Mouse (Mus musculus): ENCODE results near the gene Ankrd39.
"Not testable (repeated sequence)": the region's sequence is repeated elsewhere in the genome, so short reads cannot be mapped to it uniquely, and the experiment has no call there.

Ankrd39 gene

GRCm38 (mm10) chr1:36541844-36542243, 5.4 kb downstream of the Ankrd39 start:
- TF ChIP-seq CTCF (conservative IDR thresholded peaks at IDR 0.05; ENCODE audit: low read length) (no peak), POU5F1 (IDR thresholded peaks at IDR 0.05; ENCODE audit: borderline replicate concordance, low read length) (no peak), NANOG (IDR thresholded peaks at IDR 0.05; ENCODE audit: borderline replicate concordance, low read length) (no peak)
- H3K9me3 ChIP-seq (ENCODE audit: low read length) = no peaks in the 10 kb centered on the region
- no peaks in the 10 kb centered on the region for H3K27me3 ChIP-seq (ENCODE audit: insufficient read depth, low read length)
- H3K36me3 ChIP-seq (ENCODE audit: insufficient read depth, low read length) = peaks cover 49% of the 10 kb centered on the region
- peaks cover 40% of the 10 kb centered on the region for H3K4me1 ChIP-seq (replicated peaks; ENCODE audit: low read depth, low read length)
- H3K4me3 ChIP-seq (replicated peaks; ENCODE audit: low read length) = no peak overlapping the region

- Histone ChIP-seq H3K36me3 (ENCODE audit: insufficient read depth, low read length) (peaks cover 49% of the 10 kb centered on the region), H3K9me3 (ENCODE audit: low read length) (no peaks in the 10 kb centered on the region), H3K4me3 (replicated peaks; ENCODE audit: low read length) (no peak overlapping the region), H3K27me3 (ENCODE audit: insufficient read depth, low read length) (no peaks in the 10 kb centered on the region), H3K4me1 (replicated peaks; ENCODE audit: low read depth, low read length) (peaks cover 32% of the 10 kb centered on the region)
- TF ChIP-seq POU5F1 (IDR thresholded peaks at IDR 0.05; ENCODE audit: borderline replicate concordance, low read length) (no peak), CTCF (conservative IDR thresholded peaks at IDR 0.05; ENCODE audit: low read length) (no peak), NANOG (IDR thresholded peaks at IDR 0.05; ENCODE audit: borderline replicate concordance, low read length) (no peak)
These were observed 6.4 kb downstream of the Ankrd39 start for GRCm38 (mm10) chr1:36540807-36541206.

- peaks cover 26% of the 10 kb centered on the region for H3K4me1 ChIP-seq (replicated peaks; ENCODE audit: low read depth, low read length)
- no peak overlapping the region for H3K4me3 ChIP-seq (replicated peaks; ENCODE audit: low read length)
- no peak for TF ChIP-seq POU5F1 (IDR thresholded peaks at IDR 0.05; ENCODE audit: borderline replicate concordance, low read length)
- TF ChIP-seq NANOG (IDR thresholded peaks at IDR 0.05; ENCODE audit: borderline replicate concordance, low read length) = no peak
- TF ChIP-seq CTCF (conservative IDR thresholded peaks at IDR 0.05; ENCODE audit: low read length) = no peak
- H3K9me3 ChIP-seq (ENCODE audit: low read length) = no peaks in the 10 kb centered on the region
- H3K27me3 ChIP-seq (ENCODE audit: insufficient read depth, low read length) = no peaks in the 10 kb centered on the region
- H3K36me3 ChIP-seq (ENCODE audit: insufficient read depth, low read length) = peaks cover 49% of the 10 kb centered on the region
These were observed 7.1 kb downstream of the Ankrd39 start for GRCm38 (mm10) chr1:36540132-36540531.

GRCm38 (mm10) chr1:36539186-36539585, 8.1 kb downstream of the Ankrd39 start, which contains the start of gene Gm42417:
TSS of gene Gm42417 (minus strand) at chr1:36539429.
- TF ChIP-seq POU5F1 (IDR thresholded peaks at IDR 0.05; ENCODE audit: borderline replicate concordance, low read length) = no peak
- no peak for TF ChIP-seq NANOG (IDR thresholded peaks at IDR 0.05; ENCODE audit: borderline replicate concordance, low read length)
- TF ChIP-seq CTCF (conservative IDR thresholded peaks at IDR 0.05; ENCODE audit: low read length) = no peak
- peaks cover 48% of the 10 kb centered on the region for H3K36me3 ChIP-seq (ENCODE audit: insufficient read depth, low read length)
- no peaks in the 10 kb centered on the region for H3K9me3 ChIP-seq (ENCODE audit: low read length)
- H3K27me3 ChIP-seq (ENCODE audit: insufficient read depth, low read length) = no peaks in the 10 kb centered on the region
- no peak within 1 kb of the TSS for H3K4me3 ChIP-seq (replicated peaks; ENCODE audit: low read length)
- peaks cover 25% of the 10 kb centered on the region for H3K4me1 ChIP-seq (replicated peaks; ENCODE audit: low read depth, low read length)

- Histone ChIP-seq H3K27me3 (ENCODE audit: insufficient read depth, low read length) (no peaks in the 10 kb centered on the region), H3K4me3 (replicated peaks; ENCODE audit: low read length) (no peak overlapping the region), H3K9me3 (ENCODE audit: low read length) (no peaks in the 10 kb centered on the region), H3K4me1 (replicated peaks; ENCODE audit: low read depth, low read length) (peaks cover 25% of the 10 kb centered on the region), H3K36me3 (ENCODE audit: insufficient read depth, low read length) (peaks cover 44% of the 10 kb centered on the region)
- no peak for TF ChIP-seq CTCF (conservative IDR thresholded peaks at IDR 0.05; ENCODE audit: low read length)
- TF ChIP-seq NANOG (IDR thresholded peaks at IDR 0.05; ENCODE audit: borderline replicate concordance, low read length) = no peak
- no peak for TF ChIP-seq POU5F1 (IDR thresholded peaks at IDR 0.05; ENCODE audit: borderline replicate concordance, low read length)
These were observed 8.5 kb downstream of the Ankrd39 start for GRCm38 (mm10) chr1:36538727-36539126.

- H3K4me1 ChIP-seq (replicated peaks; ENCODE audit: low read depth, low read length) = peaks cover 30% of the 10 kb centered on the region
- not testable (repeated sequence) for H3K4me3 ChIP-seq (replicated peaks; ENCODE audit: low read length); H3K27me3 ChIP-seq (ENCODE audit: insufficient read depth, low read length); H3K9me3 ChIP-seq (ENCODE audit: low read length)
- H3K36me3 ChIP-seq (ENCODE audit: insufficient read depth, low read length) = peaks cover 35% of the 10 kb centered on the region
These were observed 10.5 kb downstream of the Ankrd39 start, which contains the start of gene Ankrd23 for GRCm38 (mm10) chr1:36536783-36537182. TSS of gene Ankrd23 (minus strand) at chr1:36536883.

GRCm38 (mm10) chr1:36536397-36536728, 10.9 kb downstream of the Ankrd39 start:
- peaks cover 31% of the 10 kb centered on the region for H3K36me3 ChIP-seq (ENCODE audit: insufficient read depth, low read length)
- no peaks in the 10 kb centered on the region for H3K27me3 ChIP-seq (ENCODE audit: insufficient read depth, low read length)
- TF ChIP-seq CTCF (conservative IDR thresholded peaks at IDR 0.05; ENCODE audit: low read length) (no peak), NANOG (IDR thresholded peaks at IDR 0.05; ENCODE audit: borderline replicate concordance, low read length) (no peak), POU5F1 (IDR thresholded peaks at IDR 0.05; ENCODE audit: borderline replicate concordance, low read length) (no peak)
- H3K4me1 ChIP-seq (replicated peaks; ENCODE audit: low read depth, low read length) = peaks cover 30% of the 10 kb centered on the region
- no peak overlapping the region for H3K4me3 ChIP-seq (replicated peaks; ENCODE audit: low read length)
- no peaks in the 10 kb centered on the region for H3K9me3 ChIP-seq (ENCODE audit: low read length)

GRCm38 (mm10) chr1:36535477-36536396, 11.5 kb downstream of the Ankrd39 start:
- H3K4me1 ChIP-seq (replicated peaks; ENCODE audit: low read depth, low read length) = peaks cover 36% of the 10 kb centered on the region

More at GRCm38 (mm10) chr1:36535477-36536396, 11.5 kb downstream of the Ankrd39 start:
- no peaks in the 10 kb centered on the region for H3K27me3 ChIP-seq (ENCODE audit: insufficient read depth, low read length)
- H3K4me3 ChIP-seq (replicated peaks; ENCODE audit: low read length) = no peak overlapping the region
- TF ChIP-seq NANOG (IDR thresholded peaks at IDR 0.05; ENCODE audit: borderline replicate concordance, low read length) = no peak
- TF ChIP-seq POU5F1 (IDR thresholded peaks at IDR 0.05; ENCODE audit: borderline replicate concordance, low read length) = no peak
- TF ChIP-seq CTCF (conservative IDR thresholded peaks at IDR 0.05; ENCODE audit: low read length) = no peak
- no peaks in the 10 kb centered on the region for H3K9me3 ChIP-seq (ENCODE audit: low read length)
- H3K36me3 ChIP-seq (ENCODE audit: insufficient read depth, low read length) = peaks cover 31% of the 10 kb centered on the region
